Mouse (Mus musculus) frontal cortex, postnatal 10 days (tissue): ENCODE measurements around the gene Cux1.

Experiments used
- DNase-seq, 2 experiments: peaks; one replicate each; pipeline ENCODE4 v3.0.0; 2022; ENCODE audit warnings: low spot score in 2 of 2, mixed read lengths in 1 of 2

The Cux1 gene

DNA sequence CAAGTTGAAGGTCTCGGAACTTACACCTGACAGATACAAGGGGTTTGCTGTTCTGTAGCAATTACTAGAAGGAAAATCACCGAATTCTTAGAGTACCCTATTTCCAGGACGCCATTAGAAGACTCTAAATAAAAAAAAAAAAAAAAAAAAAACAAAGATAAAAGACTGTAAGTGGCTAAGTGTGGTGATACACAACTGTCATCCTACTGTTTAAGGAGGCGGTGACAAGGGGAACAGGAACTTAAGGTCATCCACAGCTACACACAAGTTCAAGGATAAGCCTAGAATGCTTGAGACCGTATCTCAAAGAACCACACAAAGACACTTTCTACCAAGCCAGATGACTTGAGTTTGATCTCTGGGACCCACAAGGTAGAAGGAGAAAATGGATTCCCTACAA, 56.7 kb downstream of the Cux1 start:
- no peak for DNase-seq

- DNase-seq: no peak
These were observed 59.7 kb downstream of the Cux1 start for GRCm38 (mm10) chr5:136507629-136508028.

GRCm38 (mm10) chr5:136506262-136506661, 61.0 kb downstream of the Cux1 start:
- DNase-seq: no peak

DNA sequence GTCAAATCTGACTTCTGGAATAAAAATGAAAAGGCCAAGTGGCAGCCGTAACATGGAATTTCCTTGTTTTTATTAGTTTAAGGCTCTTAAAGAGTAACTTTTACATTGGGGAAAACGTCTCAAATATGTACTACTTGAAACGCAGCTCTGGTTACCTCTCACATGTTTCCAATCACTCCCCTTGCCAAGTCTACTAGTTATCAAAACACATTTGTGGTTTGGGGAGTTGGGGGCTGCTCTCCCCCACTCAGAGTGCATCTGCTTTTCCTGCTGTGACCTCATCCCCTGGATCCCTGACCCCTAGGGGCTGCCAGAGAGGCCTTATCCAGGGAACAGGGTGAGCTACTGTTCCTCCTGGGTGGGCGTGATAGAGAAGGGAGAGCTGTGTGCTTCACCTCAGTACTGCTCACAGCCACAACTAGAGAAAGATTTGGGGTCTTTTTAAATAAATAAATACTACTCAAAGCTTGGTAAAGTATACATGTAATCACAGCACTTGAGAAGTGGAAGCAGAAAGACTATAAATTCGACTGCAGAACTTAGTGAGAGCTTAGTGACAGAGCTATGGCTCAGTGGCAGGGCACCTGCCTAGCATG, 64.7 kb downstream of the Cux1 start:
- no peak for DNase-seq

DNA sequence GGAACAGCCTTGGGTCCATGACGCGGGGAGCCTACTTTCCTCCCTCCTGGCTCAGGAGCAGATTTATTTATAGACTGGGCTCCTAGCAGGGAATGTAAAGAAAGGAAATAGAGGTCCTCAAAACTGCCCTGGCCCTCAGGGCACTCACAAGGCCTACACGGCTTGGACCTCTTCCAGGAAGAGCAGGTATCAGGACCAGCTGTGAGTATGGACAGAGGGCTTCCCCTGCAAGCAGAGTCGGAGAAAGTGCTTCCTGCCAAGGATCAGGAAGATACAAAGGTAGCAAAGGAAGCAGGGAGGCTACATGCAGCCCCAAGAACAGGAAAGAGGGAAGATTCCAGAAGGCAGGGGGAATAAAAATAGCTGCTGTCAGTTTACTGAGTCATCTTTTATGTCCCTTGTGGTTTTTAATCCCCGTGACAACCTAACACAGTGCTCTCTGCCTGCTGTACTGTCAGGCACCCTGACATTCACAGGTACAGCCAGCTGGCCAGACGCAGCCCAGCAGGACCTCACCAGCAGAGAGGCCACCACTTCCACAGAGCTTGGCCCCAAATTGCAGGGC, 66.9 kb downstream of the Cux1 start:
- no peak for DNase-seq

- no peak for DNase-seq
These were observed 68.0 kb downstream of the Cux1 start for GRCm38 (mm10) chr5:136499316-136499715.

- no peak for DNase-seq
These were observed 68.5 kb downstream of the Cux1 start for GRCm38 (mm10) chr5:136498741-136499140.

DNA sequence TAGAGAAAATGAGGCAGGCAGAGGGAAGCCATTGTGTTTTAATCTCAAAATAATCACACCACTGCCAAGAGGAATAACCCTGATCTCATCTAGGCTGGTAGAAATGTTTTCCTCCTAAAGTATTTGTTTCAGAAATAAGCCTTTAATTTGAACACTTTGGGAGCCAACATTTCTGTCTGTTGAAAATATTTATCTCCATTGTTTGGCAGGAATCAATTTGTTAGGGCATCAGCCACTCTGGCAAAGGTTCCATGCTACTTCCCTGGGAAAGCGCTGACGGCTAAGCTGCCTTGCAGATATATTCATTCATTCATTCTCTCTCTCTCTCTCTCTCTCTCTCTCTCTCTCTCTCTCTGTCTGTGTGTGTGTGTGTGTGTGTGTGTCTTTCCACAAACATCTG, 70.0 kb downstream of the Cux1 start:
- no peak for DNase-seq

- no peak for DNase-seq
These were observed 71.7 kb downstream of the Cux1 start for GRCm38 (mm10) chr5:136495581-136495980.

GRCm38 (mm10) chr5:136494927-136495326, 72.4 kb downstream of the Cux1 start:
- no peak for DNase-seq

GRCm38 (mm10) chr5:136494288-136494687, 73.0 kb downstream of the Cux1 start:
- DNase-seq: no peak

GRCm38 (mm10) chr5:136489450-136489849, 77.8 kb downstream of the Cux1 start:
- no peak for DNase-seq

DNA sequence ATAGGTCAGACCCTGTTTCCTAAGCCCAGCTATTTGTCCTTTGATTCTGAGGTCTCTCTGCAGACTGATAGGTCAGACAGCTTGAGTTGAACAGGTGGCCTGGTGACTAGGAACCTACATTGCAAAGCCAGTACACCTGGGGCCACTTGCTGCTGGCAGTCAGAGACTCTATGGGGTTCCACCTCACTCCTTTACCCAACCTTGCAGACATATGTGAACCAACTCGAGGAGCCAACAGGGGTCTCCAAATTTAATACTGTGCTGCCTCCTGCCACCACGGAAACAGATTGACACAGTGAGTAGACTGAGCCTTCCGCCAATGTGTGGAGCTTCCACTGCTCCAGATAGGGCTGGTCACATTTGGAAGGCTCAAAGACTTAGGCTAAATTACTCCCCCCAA, 78.6 kb downstream of the Cux1 start:
- no peak for DNase-seq

GRCm38 (mm10) chr5:136488223-136488622, 79.1 kb downstream of the Cux1 start:
- DNase-seq: no peak

- peak; percentile 43 to 57 for DNase-seq
These were observed 79.7 kb downstream of the Cux1 start for GRCm38 (mm10) chr5:136487397-136488093.

GRCm38 (mm10) chr5:136486401-136486800, 80.9 kb downstream of the Cux1 start:
- no peak for DNase-seq

GRCm38 (mm10) chr5:136485397-136485796, 81.9 kb downstream of the Cux1 start:
- no peak for DNase-seq

- DNase-seq: no peak
These were observed 84.9 kb downstream of the Cux1 start for GRCm38 (mm10) chr5:136482434-136482833.

DNA sequence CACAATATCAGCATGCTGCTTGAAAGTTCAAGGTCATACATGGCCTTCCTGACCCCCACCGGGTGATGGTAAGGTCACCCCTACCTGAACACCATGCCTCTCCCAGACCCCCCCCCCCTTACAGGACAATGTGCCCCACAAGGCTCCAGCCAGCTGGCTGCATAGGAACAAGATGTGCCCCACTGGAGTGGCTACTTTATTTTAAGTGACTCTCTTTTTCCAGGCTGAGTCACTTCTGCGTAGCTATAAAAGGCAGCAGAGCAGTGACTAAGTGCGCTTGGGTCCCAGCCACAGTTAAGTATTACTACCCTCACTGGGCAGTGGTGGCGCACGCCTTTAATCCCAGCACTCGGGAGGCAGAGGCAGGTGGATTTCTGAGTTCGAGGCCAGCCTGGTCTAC, 86.7 kb downstream of the Cux1 start:
- DNase-seq: no peak

DNA sequence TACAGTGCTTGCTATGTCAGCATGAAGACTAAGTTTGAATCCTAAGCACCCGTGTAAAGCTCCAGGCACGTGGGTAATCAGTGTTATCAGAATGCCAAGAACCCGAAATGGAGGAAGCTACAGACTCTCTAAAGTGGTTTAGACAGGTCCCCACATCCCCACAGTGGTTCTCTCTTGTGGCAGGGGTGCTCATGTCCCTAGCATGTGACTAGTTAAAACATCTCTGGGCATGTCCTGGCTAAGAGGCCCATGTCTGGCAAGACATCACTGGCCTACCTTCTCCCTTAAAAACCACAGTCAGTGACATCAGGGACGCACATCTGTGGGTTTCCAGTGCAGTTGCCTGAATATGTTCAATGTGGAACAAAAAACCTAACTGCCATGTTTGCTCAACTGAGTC, 87.5 kb downstream of the Cux1 start:
- no peak for DNase-seq

GRCm38 (mm10) chr5:136479024-136479763, 88.1 kb downstream of the Cux1 start:
- no peak for DNase-seq

DNA sequence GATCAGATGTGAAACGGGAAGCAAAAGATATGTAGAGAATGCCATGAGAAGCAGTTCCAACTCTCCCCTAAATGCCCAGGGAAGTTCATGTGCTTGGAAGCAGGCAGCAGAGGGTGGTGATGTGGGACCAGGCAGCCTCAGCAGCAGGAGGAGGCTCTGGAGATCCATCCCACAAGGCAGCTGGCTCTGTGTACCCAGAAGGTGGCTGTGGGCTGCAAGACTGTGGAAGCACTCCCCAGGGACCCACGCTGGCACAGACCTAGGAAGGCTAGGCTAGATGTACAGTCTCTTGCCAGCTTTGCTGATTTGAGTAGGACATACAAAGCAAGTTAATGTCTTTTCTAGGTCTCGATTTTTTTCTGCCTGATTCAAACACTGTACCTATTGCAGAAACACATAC, 91.0 kb downstream of the Cux1 start:
- no peak for DNase-seq

DNA sequence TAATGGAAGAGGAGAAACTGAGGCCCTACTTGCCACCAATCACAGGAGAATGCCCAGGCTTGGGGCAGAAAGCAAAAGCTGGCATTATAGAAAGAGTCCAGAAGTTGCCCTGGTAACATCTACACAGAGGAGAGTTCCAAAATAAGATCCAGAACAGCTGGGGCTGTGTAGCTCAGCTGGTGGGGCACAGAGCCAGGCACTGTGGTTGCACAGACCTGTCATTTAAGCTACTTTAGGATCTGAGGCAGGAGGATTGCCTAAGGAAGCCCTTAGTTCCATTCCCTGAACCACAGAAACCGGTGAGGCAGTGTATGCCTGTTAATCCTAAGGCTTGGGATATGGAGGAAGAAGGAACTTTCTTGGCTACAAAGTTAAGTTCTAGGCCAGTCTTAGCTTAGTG, 92.1 kb downstream of the Cux1 start:
- no peak for DNase-seq
